Mouse (Mus musculus): ENCODE measurements around the gene Stam2. TPM values are rescaled to one million over a fixed set of nuclear protein-coding genes. Genes with fewer than 3 reads are reported as not detected.

Gene Stam2
- total and polyA plus RNA-seq, 2 experiments from 2014 or later: 21.9 to 25.5 TPM

DNA sequence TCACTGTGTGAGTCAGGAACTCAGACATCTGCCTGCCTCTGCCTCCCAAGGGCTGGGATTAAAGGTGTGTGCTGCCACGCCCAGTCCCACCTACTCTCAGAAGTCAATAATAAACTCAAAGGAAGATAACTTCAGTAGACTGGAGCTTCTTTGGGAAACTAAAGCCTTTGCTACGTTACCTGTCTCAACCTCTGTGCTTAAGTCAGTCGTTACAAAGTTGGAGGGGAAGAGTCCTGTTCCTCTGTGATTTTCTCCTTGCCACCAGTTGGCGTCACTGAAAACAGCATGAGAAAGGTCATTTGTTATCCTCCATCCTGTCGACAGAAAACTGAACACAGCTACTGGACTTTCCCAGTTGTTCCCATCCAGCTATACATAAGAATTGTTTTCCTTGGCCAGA, 32.7 kb downstream of the Stam2 start:
- Histone ChIP-seq H3K27ac (no peak overlapping the region), H3K9ac (replicated peaks; ENCODE audit: low read length) (no peak overlapping the region), H3K4me1 (ENCODE audit: insufficient read depth, low read length) (no peaks in the 10 kb centered on the region), H3K4me3 (ENCODE audit: low read length) (no peak overlapping the region), H3K9me3 (ENCODE audit: low read length) (no peaks in the 10 kb centered on the region), H3K36me3 (ENCODE audit: insufficient read depth, low read length) (peaks cover 17% of the 10 kb centered on the region), H3K4me2 (ENCODE audit: low read depth, low read length) (no peak overlapping the region), H3K27me3 (ENCODE audit: insufficient read depth, low read length) (no peaks in the 10 kb centered on the region)
- DNase-seq (ENCODE audit: low spot score) (no peak), ATAC-seq (no peak)
- TF ChIP-seq CTCF (IDR thresholded peaks at IDR 0.05; ENCODE audit: low read depth): no peak
- 92% methylated on average over 5 of the region's 5 CpGs for WGBS

GRCm38 (mm10) chr2:52701368-52702036, 40.6 kb downstream of the Stam2 start:
- Histone ChIP-seq H3K27ac (no peak overlapping the region), H3K4me3 (ENCODE audit: low read length) (no peak overlapping the region), H3K4me2 (ENCODE audit: low read depth, low read length) (no peak overlapping the region), H3K9me3 (ENCODE audit: low read length) (no peaks in the 10 kb centered on the region), H3K27me3 (ENCODE audit: insufficient read depth, low read length) (no peaks in the 10 kb centered on the region), H3K9ac (replicated peaks; ENCODE audit: low read length) (no peak overlapping the region), H3K36me3 (ENCODE audit: insufficient read depth, low read length) (peaks cover 10% of the 10 kb centered on the region; the same call in 1 of the 2 replicates), H3K4me1 (ENCODE audit: insufficient read depth, low read length) (no peaks in the 10 kb centered on the region)
- ATAC-seq (no peak), DNase-seq (ENCODE audit: low spot score) (no peak)
- TF ChIP-seq CTCF (IDR thresholded peaks at IDR 0.05; ENCODE audit: low read depth): no peak
- WGBS: 79% methylated on average over 11 of the region's 11 CpGs

- Histone ChIP-seq H3K9me3 (ENCODE audit: low read length) (no peaks in the 10 kb centered on the region), H3K27ac (no peak overlapping the region), H3K4me3 (ENCODE audit: low read length) (no peak overlapping the region), H3K9ac (replicated peaks; ENCODE audit: low read length) (no peak overlapping the region), H3K36me3 (ENCODE audit: insufficient read depth, low read length) (peaks cover 10% of the 10 kb centered on the region; the same call in 1 of the 2 replicates), H3K27me3 (ENCODE audit: insufficient read depth, low read length) (no peaks in the 10 kb centered on the region), H3K4me1 (ENCODE audit: insufficient read depth, low read length) (no peaks in the 10 kb centered on the region), H3K4me2 (ENCODE audit: low read depth, low read length) (no peak overlapping the region)
- DNase-seq (ENCODE audit: low spot score) (no peak), ATAC-seq (no peak)
- 53% methylated on average over 5 of the region's 5 CpGs for WGBS
- no peak for TF ChIP-seq CTCF (IDR thresholded peaks at IDR 0.05; ENCODE audit: low read depth)
Measured at GRCm38 (mm10) chr2:52700352-52700751, 41.7 kb downstream of the Stam2 start.

- Histone ChIP-seq H3K9ac (replicated peaks; ENCODE audit: low read length) (no peak overlapping the region), H3K9me3 (ENCODE audit: low read length) (no peaks in the 10 kb centered on the region)
- DNase-seq (ENCODE audit: low spot score): no peak
Measured at GRCm38 (mm10) chr2:52694604-52695003, 47.5 kb downstream of the Stam2 start.

GRCm38 (mm10) chr2:52691745-52692144, 50.3 kb downstream of the Stam2 start:
- H3K9ac ChIP-seq (replicated peaks; ENCODE audit: low read length): no peak overlapping the region
- H3K27ac ChIP-seq: no peak overlapping the region
- DNase-seq (ENCODE audit: low spot score): no peak
- no peaks in the 10 kb centered on the region for H3K4me1 ChIP-seq (ENCODE audit: insufficient read depth, low read length)
- H3K4me2 ChIP-seq (ENCODE audit: low read depth, low read length): no peak overlapping the region
- no peak overlapping the region for H3K4me3 ChIP-seq (ENCODE audit: low read length)
- no peak for ATAC-seq
- H3K9me3 ChIP-seq (ENCODE audit: low read length): no peaks in the 10 kb centered on the region
- H3K27me3 ChIP-seq (ENCODE audit: insufficient read depth, low read length): no peaks in the 10 kb centered on the region
- WGBS: 81% methylated on average over 4 of the region's 4 CpGs
- H3K36me3 ChIP-seq (ENCODE audit: insufficient read depth, low read length): no peaks in the 10 kb centered on the region
- TF ChIP-seq CTCF (IDR thresholded peaks at IDR 0.05; ENCODE audit: low read depth): peak; percentile 43

More at GRCm38 (mm10) chr2:52694604-52695003, 47.5 kb downstream of the Stam2 start:
- no peak overlapping the region for H3K27ac ChIP-seq
- H3K27me3 ChIP-seq (ENCODE audit: insufficient read depth, low read length): no peaks in the 10 kb centered on the region
- no peak overlapping the region for H3K4me2 ChIP-seq (ENCODE audit: low read depth, low read length)
- H3K4me3 ChIP-seq (ENCODE audit: low read length): no peak overlapping the region
- 84% methylated on average over 6 of the region's 6 CpGs for WGBS
- peaks cover 4% of the 10 kb centered on the region; the same call in 1 of the 2 replicates for H3K36me3 ChIP-seq (ENCODE audit: insufficient read depth, low read length)
- ATAC-seq: no peak
- no peaks in the 10 kb centered on the region for H3K4me1 ChIP-seq (ENCODE audit: insufficient read depth, low read length)
- no peak for TF ChIP-seq CTCF (IDR thresholded peaks at IDR 0.05; ENCODE audit: low read depth)

- 88% methylated on average over 6 of the region's 6 CpGs for WGBS
- Histone ChIP-seq H3K9ac (replicated peaks; ENCODE audit: low read length) (no peak overlapping the region), H3K4me3 (ENCODE audit: low read length) (no peak overlapping the region), H3K36me3 (ENCODE audit: insufficient read depth, low read length) (no peaks in the 10 kb centered on the region), H3K4me2 (ENCODE audit: low read depth, low read length) (no peak overlapping the region), H3K9me3 (ENCODE audit: low read length) (no peaks in the 10 kb centered on the region), H3K27ac (no peak overlapping the region), H3K27me3 (ENCODE audit: insufficient read depth, low read length) (no peaks in the 10 kb centered on the region), H3K4me1 (ENCODE audit: insufficient read depth, low read length) (no peaks in the 10 kb centered on the region)
- TF ChIP-seq CTCF (IDR thresholded peaks at IDR 0.05; ENCODE audit: low read depth): no peak
- no peak for ATAC-seq
- DNase-seq (ENCODE audit: low spot score): no peak
Measured at GRCm38 (mm10) chr2:52686601-52687000, 55.5 kb downstream of the Stam2 start.

DNA sequence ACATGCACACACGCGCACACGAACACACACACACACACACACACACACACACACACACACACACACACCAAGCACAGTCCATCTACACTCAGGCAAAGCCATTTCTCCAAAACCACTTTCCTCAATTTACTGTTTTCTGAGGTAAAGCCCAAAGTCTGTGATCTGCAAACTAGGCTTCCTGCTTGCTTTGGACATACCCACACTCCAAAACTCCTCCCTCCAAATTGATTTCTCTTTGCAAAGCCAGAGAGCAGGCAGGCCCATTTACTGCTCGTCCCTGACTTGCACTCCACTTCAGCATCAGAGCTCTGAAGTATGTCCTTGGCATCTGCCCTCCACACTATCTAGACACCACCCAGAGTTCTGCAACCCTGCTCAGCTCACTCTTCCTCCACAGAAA, 64.5 kb downstream of the Stam2 start:
- Histone ChIP-seq H3K9ac (replicated peaks; ENCODE audit: low read length) (no peak overlapping the region), H3K4me1 (ENCODE audit: insufficient read depth, low read length) (no peaks in the 10 kb centered on the region), H3K27me3 (ENCODE audit: insufficient read depth, low read length) (no peaks in the 10 kb centered on the region), H3K9me3 (ENCODE audit: low read length) (no peaks in the 10 kb centered on the region), H3K4me2 (ENCODE audit: low read depth, low read length) (no peak overlapping the region), H3K27ac (no peak overlapping the region), H3K36me3 (ENCODE audit: insufficient read depth, low read length) (no peaks in the 10 kb centered on the region), H3K4me3 (ENCODE audit: low read length) (no peak overlapping the region)
- ATAC-seq: no peak
- WGBS: 56% methylated on average over 4 of the region's 4 CpGs
- DNase-seq (ENCODE audit: low spot score): no peak
- TF ChIP-seq CTCF (IDR thresholded peaks at IDR 0.05; ENCODE audit: low read depth): no peak

Measured in hindbrain, postnatal 0 days (tissue).